Mouse (Mus musculus) testis, adult 2 months (tissue): ENCODE measurements around the gene Snx33. TPM values are rescaled to one million over a fixed set of nuclear protein-coding genes. Genes with fewer than 3 reads are reported as not detected.

Source experiments
- H3K27ac ChIP-seq: fragments of 200-500 bp; 2 replicates; pipeline ENCODE4 v1.5.1; 2012; ENCODE audit warnings: low read depth, low read length; ENCODE audit not compliant: control insufficient read depth, insufficient read depth
- H3K27me3 ChIP-seq: fragments of 200-500 bp; 2 replicates; pipeline ENCODE4 v1.6.1; 2012; ENCODE audit warnings: mild to moderate bottlenecking, low read length, moderate library complexity; ENCODE audit not compliant: control insufficient read depth, insufficient read depth
- H3K36me3 ChIP-seq: fragments of 200-500 bp; 2 replicates; pipeline ENCODE4 v1.6.1; 2012; ENCODE audit warnings: mild to moderate bottlenecking, low read length; ENCODE audit not compliant: control insufficient read depth, insufficient read depth
- H3K4me1 ChIP-seq: fragments of 200-500 bp; 2 replicates; pipeline ENCODE4 v1.6.1; 2012; ENCODE audit warnings: low read length; ENCODE audit not compliant: control insufficient read depth, insufficient read depth
- H3K4me3 ChIP-seq: fragments of 200-500 bp; 2 replicates; pipeline ENCODE4 v1.5.1; 2012; ENCODE audit warnings: low read depth, mild to moderate bottlenecking, low read length, moderate library complexity, mixed read lengths; ENCODE audit not compliant: control insufficient read depth
- CTCF ChIP-seq: fragments of 200-500 bp; IDR thresholded peaks from 2 replicates; pipeline ENCODE4 v1.5.1; 2012; ENCODE audit warnings: low read depth, mild to moderate bottlenecking, inconsistent platforms, low read length, moderate library complexity; ENCODE audit not compliant: control insufficient read depth, insufficient read depth, insufficient replicate concordance
- POLR2A ChIP-seq: fragments of 200-500 bp; IDR thresholded peaks from 2 replicates; pipeline ENCODE4 v1.6.1; 2012; ENCODE audit warnings: low read depth, mild to moderate bottlenecking, inconsistent platforms, low read length, moderate library complexity; ENCODE audit not compliant: control insufficient read depth
- polyA plus RNA-seq: library from polyadenylated mRNA; depleted of rRNA; stranded (reverse); fragments of >200 nt; gene quantifications from 2 replicates; pipeline ENCODE4 v1.2.3, GENCODE M21; 2012

The Snx33 gene
- polyA plus RNA-seq, 1 experiment, result 7.0 TPM

DNA sequence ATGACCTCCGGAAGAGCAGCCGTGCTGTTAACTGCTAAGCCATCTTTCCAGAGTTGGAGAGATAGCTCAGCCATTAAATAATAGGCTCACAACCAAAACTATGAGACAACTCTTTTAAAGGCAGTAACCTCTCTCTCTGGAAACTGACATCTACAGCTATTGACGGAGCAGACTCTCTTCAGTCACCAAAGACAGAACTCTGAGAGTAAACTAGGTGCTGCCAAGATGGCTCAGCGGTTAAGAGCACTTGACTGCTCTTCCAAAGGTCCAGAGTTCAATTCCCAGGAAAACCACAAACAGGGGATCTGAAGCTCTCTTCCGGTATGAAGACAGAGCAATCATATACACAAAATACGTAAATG, 8.7 kb upstream of the Snx33 start:
- Histone ChIP-seq H3K36me3 (no peaks in the 10 kb centered on the region), H3K4me3 (peak overlapping the region; percentile 91), H3K27me3 (no peaks in the 10 kb centered on the region), H3K4me1 (peaks cover 3% of the 10 kb centered on the region), H3K27ac (peak overlapping the region; percentile 73)
- TF ChIP-seq POLR2A (no peak), CTCF (no peak)

DNA sequence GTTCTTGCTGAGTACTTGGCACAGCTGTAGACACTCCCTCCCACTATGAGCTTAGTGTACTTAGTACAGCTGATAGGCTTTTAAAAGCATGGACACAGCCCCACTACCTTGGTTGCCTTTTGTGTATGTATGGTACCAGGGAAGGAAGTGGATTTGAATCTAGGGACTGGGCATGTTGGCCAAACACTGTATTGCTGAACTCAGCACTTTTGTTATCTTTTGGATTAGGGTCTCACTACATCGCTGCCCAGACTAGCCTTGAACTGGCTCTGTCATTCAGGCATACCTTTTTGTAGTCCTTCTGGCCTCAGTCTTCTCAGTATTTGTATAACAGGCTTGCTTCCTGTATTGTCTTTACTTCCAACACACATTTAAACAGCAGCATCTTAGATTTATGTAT, 2.4 kb upstream of the Snx33 start:
- Histone ChIP-seq H3K4me1 (peaks cover 17% of the 10 kb centered on the region), H3K27me3 (no peaks in the 10 kb centered on the region), H3K4me3 (peak overlapping the region; percentile 52; the same call in 1 of the 2 replicates), H3K36me3 (no peaks in the 10 kb centered on the region), H3K27ac (no peak overlapping the region)
- TF ChIP-seq POLR2A (no peak), CTCF (no peak)

- Histone ChIP-seq H3K36me3 (no peaks in the 10 kb centered on the region), H3K4me1 (peaks cover 17% of the 10 kb centered on the region), H3K27ac (peak overlapping the region; percentile 41), H3K27me3 (no peaks in the 10 kb centered on the region), H3K4me3 (peak overlapping the region; percentile 37; the same call in 1 of the 2 replicates)
- TF ChIP-seq POLR2A (no peak), CTCF (no peak)
These were observed 1.3 kb upstream of the Snx33 start for GRCm38 (mm10) chr9:56929496-56929895.

- Histone ChIP-seq H3K4me1 (peaks cover 17% of the 10 kb centered on the region), H3K27ac (peak overlapping the region; percentile 72), H3K27me3 (no peaks in the 10 kb centered on the region), H3K4me3 (peak overlapping the region; percentile 76), H3K36me3 (no peaks in the 10 kb centered on the region)
- TF ChIP-seq POLR2A (no peak), CTCF (no peak)
These were observed 769 bp downstream of the Snx33 start for GRCm38 (mm10) chr9:56927191-56928012.

DNA sequence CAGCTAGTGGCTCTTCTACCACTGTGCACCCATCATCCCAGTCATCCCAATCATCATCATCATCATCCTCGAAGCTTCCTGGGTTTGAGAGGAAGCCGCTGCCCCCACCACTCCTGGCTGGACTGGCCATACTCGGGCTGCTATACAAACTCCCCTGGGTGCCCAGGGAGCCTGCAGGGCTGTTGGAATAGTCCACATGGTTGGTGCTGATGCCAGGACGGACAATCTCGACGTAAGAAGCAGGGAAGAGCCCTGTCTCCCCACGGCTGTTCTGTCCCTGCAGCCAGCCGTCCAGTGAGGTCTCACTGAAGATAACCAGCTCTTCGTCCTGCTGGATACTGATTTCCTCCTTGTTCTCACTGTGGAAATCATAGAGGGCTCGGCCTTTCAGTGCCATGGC, 1.8 kb downstream of the Snx33 start:
- Histone ChIP-seq H3K36me3 (no peaks in the 10 kb centered on the region), H3K27ac (no peak overlapping the region; the same call in 1 of the 2 replicates), H3K27me3 (no peaks in the 10 kb centered on the region), H3K4me3 (no peak overlapping the region), H3K4me1 (peaks cover 17% of the 10 kb centered on the region)
- TF ChIP-seq CTCF (no peak), POLR2A (no peak)

DNA sequence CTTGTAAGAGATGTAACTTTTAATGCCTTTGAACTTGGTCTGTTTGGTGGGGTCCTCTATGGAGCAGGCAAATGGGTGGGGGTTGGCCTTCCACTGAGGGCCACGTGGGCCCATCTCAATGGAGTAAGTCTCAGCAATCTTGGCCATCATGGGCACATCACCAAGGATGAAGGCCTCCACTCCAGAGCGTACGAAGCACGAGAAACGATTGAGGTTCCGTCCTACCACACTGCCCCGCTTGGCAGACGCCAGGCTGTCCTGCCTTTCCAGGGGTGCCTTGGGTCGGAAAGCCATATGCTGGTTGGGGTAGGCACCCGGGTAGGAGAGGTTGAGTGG, 2.2 kb downstream of the Snx33 start:
- no peak for TF ChIP-seq CTCF
- no peak for TF ChIP-seq POLR2A
- peak overlapping the region; percentile 67; the same call in 1 of the 2 replicates for H3K27ac ChIP-seq
- H3K27me3 ChIP-seq, result no peaks in the 10 kb centered on the region
- no peak overlapping the region; the same call in 1 of the 2 replicates for H3K4me3 ChIP-seq
- H3K36me3 ChIP-seq, result no peaks in the 10 kb centered on the region
- peaks cover 17% of the 10 kb centered on the region for H3K4me1 ChIP-seq

DNA sequence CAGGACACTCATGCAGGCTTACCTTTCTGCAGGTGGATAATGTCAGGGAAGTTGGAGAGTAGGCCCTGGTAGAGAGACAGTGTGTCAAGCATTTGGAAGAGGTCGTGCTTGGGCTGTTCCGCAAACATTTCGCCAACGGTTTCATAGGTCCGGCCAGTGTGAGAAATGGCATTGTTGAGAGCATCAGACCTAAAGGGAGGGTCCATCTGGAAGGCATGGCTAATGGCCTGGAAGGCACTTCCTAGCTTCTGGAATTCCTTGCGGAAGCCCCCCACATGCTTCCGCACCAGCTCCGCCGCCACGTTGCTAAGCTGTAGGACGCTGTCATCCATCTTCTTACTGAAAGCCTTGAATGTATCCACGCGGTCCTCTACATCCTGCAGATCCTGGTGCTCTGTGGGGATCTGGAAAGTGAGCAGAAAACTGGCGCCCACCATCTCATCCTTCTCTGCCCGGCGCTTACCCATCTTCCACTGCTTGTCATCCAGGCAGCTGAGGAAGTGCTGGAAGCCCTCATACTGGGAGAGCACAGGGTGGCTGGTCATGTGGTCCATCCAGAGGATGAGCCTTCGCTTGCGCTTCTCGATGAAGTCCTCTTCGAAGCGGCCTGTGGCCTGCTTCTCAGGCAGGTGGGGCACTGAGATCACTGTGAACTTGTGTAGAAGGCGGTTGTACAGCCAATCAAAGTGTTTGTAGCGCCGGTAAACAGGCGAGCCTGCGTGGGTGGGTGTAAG, 2.7 kb downstream of the Snx33 start:
- H3K36me3 ChIP-seq, result no peaks in the 10 kb centered on the region
- H3K4me3 ChIP-seq, result peak overlapping the region; percentile 44

More for the DNA sequence above, 2.7 kb downstream of the Snx33 start:
- peak overlapping the region; percentile 67 for H3K27ac ChIP-seq
- TF ChIP-seq CTCF, result no peak
- TF ChIP-seq POLR2A, result no peak
- peaks cover 17% of the 10 kb centered on the region for H3K4me1 ChIP-seq
- no peaks in the 10 kb centered on the region for H3K27me3 ChIP-seq
